Mouse (Mus musculus) lung, postnatal 0 days (tissue): Measurements from ENCODE around the gene Myadm.

ENCODE experiments used
- CTCF ChIP-seq: IDR thresholded peaks from 2 replicates; pipeline ENCODE4 v1.5.1; 2016; ENCODE audit warnings: antibody characterized with exemption, mild to moderate bottlenecking
- EP300 ChIP-seq: IDR thresholded peaks from 2 replicates; pipeline ENCODE4 v1.6.1; 2016; ENCODE audit warnings: antibody characterized with exemption, mild to moderate bottlenecking, control low read depth

GRCm38 (mm10) chr7:3304298-3304697 is 15.4 kb downstream of the Myadm start:
- TF ChIP-seq CTCF (no peak), EP300 (no peak)
